Mouse (Mus musculus) c-Kit-positive CD71-positive TER-119-positive erythroid progenitor cells, embryonic 14.5 days (primary cell): ENCODE results near the gene Lcn5.

Experiments
- DNase-seq: peaks from one replicate; pipeline ENCODE4 v3.0.0-alpha.2; 2013; ENCODE audit warnings: low spot score

Gene Lcn5

GRCm38 (mm10) chr2:25657652-25658051 is at the start of gene Lcn5:
Lcn5 (plus strand) TSS chr2:25657952.
- no peak for DNase-seq

GRCm38 (mm10) chr2:25608671-25609070 is 49.1 kb upstream of the Lcn5 start:
- no peak for DNase-seq

DNA sequence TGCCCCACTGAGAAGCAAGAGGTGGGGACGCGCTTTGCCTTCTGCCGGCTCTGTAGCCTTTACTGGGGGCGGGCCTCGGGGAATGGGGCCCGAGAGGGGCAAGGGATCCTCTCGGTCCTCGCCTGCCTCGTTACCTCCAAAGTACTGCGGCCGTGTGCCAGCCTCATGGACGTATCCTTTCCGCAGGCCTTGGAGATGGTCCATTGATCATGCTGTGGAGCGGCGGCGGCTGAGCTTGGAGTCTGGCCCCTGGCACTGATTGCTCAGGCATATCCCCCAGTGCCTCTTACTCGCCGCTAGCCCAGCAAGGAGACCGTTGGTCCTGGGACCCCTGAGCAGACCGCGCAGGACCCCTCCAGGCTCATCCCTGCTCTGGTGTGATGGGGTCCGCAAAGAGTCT is 41.4 kb upstream of the Lcn5 start:
- DNase-seq: no peak

DNA sequence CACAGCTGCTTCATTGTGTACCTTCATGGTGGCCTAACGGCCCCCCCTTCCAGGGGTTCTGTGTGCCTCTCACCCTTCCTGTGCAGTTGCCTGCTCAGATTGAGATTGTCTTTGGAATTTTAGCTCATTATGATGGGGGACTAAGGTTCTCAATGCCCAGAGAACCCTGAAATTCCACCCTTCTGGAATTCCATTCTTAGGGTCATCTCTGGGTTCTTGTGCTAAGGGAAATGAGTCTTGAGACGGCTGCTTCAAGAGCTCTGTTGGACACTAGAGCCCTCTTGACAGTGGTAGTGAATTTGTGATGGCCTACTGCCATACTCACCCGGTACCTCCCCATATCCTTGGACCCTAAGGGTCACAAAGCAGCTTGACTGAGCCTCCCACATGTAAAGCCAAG is 40.2 kb upstream of the Lcn5 start, which contains the start of gene Ccdc183:
TSS of gene Ccdc183 (minus strand) at position 101 of the 400 bp plus-strand sequence.
- no peak for DNase-seq

- no peak for DNase-seq
Observed at GRCm38 (mm10) chr2:25620386-25620785, 37.4 kb upstream of the Lcn5 start.

DNA sequence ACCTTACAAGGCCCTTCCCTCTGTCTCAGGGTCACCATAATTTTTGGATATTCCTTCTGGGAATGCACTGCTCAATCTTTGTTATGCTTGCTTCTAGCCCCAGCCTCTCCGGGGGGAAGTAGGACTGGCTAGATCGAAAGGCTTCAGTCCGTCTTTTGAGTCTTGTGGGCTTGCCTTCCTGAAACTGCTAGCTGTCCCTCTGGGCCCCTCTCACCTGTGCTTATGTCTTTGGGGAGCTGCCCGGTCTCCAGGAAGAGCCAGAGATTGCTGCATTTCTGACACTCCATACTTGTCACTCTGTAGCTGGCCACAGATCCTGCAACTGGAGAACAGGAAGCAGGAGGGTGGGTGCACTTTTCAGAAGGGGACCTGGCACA is 36.9 kb upstream of the Lcn5 start:
- DNase-seq: no peak

- peak; percentile 56 for DNase-seq
Observed at GRCm38 (mm10) chr2:25621229-25622200, 36.2 kb upstream of the Lcn5 start, which contains the start of gene Tmem141. Tmem141 (minus strand) TSS chr2:25622005.

GRCm38 (mm10) chr2:25625986-25626385 is 31.8 kb upstream of the Lcn5 start:
- DNase-seq: no peak

DNA sequence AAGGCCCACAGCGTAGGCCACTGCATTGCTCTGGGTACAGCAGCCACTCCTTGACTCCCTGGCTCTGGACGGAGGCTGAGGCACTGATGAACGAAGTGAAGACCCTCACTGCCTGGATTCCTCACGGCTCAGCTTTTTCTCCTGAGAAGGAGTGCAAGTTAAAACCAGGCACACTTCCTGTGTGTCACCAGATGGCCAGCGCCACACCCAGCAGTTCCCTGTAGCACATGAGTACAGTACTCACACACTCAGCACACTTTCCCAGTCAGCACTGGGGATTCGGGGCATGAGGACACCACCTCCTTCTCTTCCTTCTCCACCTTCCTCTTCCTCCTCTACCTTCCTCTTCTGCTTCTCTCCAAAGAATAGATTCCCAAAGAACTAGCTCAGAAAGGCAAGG is 29.9 kb upstream of the Lcn5 start, which contains the start of gene Fcna:
TSS of gene Fcna (minus strand) at position 220 of the 400 bp plus-strand sequence.
- DNase-seq: no peak

GRCm38 (mm10) chr2:25628738-25629137 is 29.0 kb upstream of the Lcn5 start:
- no peak for DNase-seq

DNA sequence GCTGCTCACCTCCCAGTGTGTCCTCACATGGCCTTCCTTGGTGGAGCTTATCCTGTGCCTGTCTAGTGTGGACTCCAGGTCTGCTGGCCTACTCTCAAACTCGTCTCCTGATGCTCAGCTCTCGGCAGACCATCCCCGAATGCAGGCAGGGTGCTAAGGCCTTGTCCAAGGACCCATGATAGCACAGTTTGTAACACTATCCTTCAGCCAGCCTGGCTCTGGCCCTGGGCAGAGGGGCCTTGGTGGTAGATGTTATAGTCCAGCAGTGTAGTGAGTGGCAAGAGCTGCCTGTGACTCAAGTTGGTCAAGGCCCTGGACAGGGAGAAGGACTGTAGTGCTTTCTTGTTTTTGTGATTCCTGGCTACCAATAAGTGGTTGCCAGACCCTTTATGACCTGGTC is 24.1 kb upstream of the Lcn5 start:
- no peak for DNase-seq

DNA sequence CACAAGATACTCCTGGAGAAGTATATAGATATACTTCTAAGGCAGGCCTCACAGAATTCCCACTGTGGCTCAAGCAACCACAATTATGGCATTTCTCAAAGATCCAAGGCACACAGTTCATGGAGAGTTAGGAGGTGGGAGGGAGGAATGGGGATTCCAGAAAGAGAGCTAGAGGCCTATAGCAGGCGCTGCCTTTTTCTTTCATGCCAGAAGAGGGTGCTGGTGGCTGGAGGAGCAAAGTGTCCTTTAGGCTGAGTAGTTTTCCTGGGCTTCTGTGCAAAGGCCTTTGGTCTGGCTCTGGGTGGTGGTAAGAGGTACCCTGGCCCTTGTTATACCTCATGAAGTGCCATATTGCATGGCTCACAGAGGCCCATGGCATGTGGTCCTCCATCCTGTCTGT is 23.7 kb upstream of the Lcn5 start:
- DNase-seq: no peak

GRCm38 (mm10) chr2:25639890-25640289 is 17.9 kb upstream of the Lcn5 start:
- peak; percentile 29 for DNase-seq

- DNase-seq: no peak
Observed at GRCm38 (mm10) chr2:25652902-25653301, 4.8 kb upstream of the Lcn5 start, which contains the start of gene Lcn8. Lcn8 (plus strand) TSS chr2:25653120.

GRCm38 (mm10) chr2:25654502-25654901 is 3.2 kb upstream of the Lcn5 start:
- no peak for DNase-seq

- no peak for DNase-seq
Observed at GRCm38 (mm10) chr2:25656691-25657090, 1.1 kb upstream of the Lcn5 start.

- DNase-seq: no peak
Observed at GRCm38 (mm10) chr2:25657246-25657645, 506 bp upstream of the Lcn5 start.

GRCm38 (mm10) chr2:25660279-25660678 is 2.5 kb downstream of the Lcn5 start:
- DNase-seq: no peak

DNA sequence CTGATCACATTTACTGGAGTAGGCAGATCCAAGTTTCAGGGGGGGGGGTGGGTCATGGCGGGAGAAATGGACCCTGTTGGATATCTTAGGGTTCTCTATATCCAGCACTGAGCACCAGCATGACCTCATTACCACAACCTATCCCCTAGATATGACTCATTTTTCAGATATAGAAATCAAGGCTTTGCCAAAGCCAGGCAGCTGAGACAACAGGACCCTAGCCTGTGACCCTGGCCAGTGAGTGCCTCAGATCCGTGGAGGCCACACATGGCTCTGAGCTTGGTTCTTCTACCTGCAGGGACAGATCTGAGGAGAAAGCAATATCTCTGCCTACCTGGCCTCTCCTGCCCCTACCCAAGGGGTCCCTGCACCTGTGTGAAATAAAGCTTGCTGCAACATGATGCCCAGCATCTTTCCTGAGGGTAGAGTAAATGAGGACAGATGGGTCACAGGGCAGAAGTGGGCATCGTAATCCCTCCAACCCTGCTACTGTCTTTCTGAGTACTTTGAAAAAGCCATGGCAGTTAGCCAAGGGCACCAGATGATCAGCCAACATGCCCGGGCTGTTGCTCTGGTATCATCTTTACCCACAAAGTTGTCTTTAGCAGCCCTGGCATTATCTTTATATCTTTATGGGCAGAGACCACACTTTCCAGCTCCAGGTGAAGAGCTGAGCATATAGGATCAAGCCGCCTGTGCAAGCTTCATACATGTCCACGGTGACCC is 3.7 kb downstream of the Lcn5 start:
- DNase-seq: no peak

- peak; percentile 12 for DNase-seq
Observed at GRCm38 (mm10) chr2:25663511-25663910, 5.8 kb downstream of the Lcn5 start.

- DNase-seq: no peak
Observed at GRCm38 (mm10) chr2:25664125-25664524, 6.4 kb downstream of the Lcn5 start.

- DNase-seq: no peak
Observed at GRCm38 (mm10) chr2:25666516-25666915, 8.8 kb downstream of the Lcn5 start.

- DNase-seq: no peak
Observed at GRCm38 (mm10) chr2:25676486-25676885, 18.7 kb downstream of the Lcn5 start, which contains the start of gene Lcn6. Lcn6 (plus strand) TSS chr2:25676786.
